Mouse (Mus musculus): Measurements from ENCODE around the gene Ksr1. TPM values are rescaled to one million over a fixed set of nuclear protein-coding genes. Genes with fewer than 3 reads are reported as not detected.
A peak's percentile ranks its signal among the peaks of the same experiment; 100 is the strongest.

The Ksr1 gene
- polyA plus RNA-seq, 1 experiment = 21.9 TPM

DNA sequence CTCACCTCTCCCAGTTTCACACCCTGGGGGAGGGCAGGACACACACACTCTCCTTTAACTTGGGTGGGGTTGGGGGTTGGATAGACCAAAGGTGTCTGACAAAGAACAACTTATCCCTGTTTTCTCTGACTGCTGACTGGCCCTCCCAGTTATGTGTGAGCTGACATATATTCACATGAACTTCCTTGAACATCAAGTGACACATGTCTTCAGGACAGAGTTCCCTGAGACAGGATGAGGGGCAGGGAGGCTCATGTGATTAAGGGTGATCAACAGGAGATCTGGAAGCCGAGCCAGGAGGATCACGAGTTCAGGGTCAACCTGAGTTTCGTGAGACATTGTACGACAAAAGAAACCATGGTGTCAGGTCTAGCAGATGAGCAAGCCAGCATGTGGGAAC is 35.7 kb upstream of the Ksr1 start:
- Histone ChIP-seq H3K4me1 (ENCODE audit: control insufficient read depth, insufficient read depth, low read length) (no peaks in the 10 kb centered on the region; the same call in 1 of the 2 replicates), H3K4me3 (replicated peaks; ENCODE audit: extremely low read depth, low read depth, low read length) (no peak overlapping the region)
- no peak for TF ChIP-seq POLR2A (IDR thresholded peaks at IDR 0.05; ENCODE audit: borderline replicate concordance, extremely low read depth, low read depth, low read length)
- TF ChIP-seq CTCF (IDR thresholded peaks at IDR 0.05; ENCODE audit: insufficient read depth, low read length) = no peak
- 84% methylated on average over 4 of the region's 4 CpGs for WGBS
- DNase-seq = no peak

DNA sequence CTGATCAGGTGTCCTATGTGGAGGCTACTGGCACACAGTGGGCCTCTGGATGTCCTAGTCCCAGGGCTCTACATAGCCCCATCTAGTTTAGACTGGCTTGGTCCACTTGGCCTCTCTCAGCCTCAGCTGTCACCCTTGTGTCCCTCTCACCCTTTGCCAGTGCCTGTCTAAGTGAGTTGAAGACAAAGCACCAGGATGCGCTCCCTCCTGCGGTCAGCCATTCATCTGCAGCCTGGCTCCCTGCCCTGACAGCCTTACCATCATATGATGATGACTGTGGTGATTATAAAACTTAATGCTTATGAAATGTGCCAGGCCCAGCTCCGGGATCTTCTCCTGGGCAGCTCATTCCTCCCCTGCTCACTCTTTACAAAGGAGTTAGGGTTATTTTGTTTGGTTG is 30.5 kb upstream of the Ksr1 start:
- Histone ChIP-seq H3K4me1 (ENCODE audit: control insufficient read depth, insufficient read depth, low read length) (no peaks in the 10 kb centered on the region), H3K4me3 (replicated peaks; ENCODE audit: extremely low read depth, low read depth, low read length) (no peak overlapping the region)
- no peak for DNase-seq
- TF ChIP-seq CTCF (IDR thresholded peaks at IDR 0.05; ENCODE audit: insufficient read depth, low read length) (peak; percentile 29; the same call in 1 of the 2 replicates), POLR2A (IDR thresholded peaks at IDR 0.05; ENCODE audit: borderline replicate concordance, extremely low read depth, low read depth, low read length) (no peak)
- WGBS = 65% methylated on average over 3 of the region's 3 CpGs

DNA sequence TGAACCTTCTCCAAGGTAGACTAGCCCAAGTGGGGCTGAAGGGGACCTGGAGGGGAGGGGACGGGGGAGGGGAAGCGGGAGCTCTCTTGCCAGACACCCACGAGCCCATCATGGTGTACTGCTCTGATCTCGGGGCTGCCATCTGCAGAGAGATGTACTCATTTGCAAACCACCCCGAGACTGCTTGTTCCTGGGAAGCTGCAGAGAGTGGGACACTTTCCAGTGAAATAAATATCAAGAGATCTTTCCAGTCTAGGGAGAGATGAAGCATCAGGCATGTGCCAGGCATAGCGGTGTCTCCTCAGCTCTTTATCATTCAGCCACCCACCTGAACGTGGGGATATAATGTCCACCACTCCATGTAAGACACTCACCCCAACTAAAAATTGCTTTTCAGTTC is 25.8 kb upstream of the Ksr1 start:
- Histone ChIP-seq H3K4me3 (replicated peaks; ENCODE audit: extremely low read depth, low read depth, low read length) (no peak overlapping the region), H3K4me1 (ENCODE audit: control insufficient read depth, insufficient read depth, low read length) (no peaks in the 10 kb centered on the region)
- TF ChIP-seq CTCF (IDR thresholded peaks at IDR 0.05; ENCODE audit: insufficient read depth, low read length) (no peak), POLR2A (IDR thresholded peaks at IDR 0.05; ENCODE audit: borderline replicate concordance, extremely low read depth, low read depth, low read length) (no peak)
- WGBS = 76% methylated on average over 7 of the region's 7 CpGs
- DNase-seq = no peak

DNA sequence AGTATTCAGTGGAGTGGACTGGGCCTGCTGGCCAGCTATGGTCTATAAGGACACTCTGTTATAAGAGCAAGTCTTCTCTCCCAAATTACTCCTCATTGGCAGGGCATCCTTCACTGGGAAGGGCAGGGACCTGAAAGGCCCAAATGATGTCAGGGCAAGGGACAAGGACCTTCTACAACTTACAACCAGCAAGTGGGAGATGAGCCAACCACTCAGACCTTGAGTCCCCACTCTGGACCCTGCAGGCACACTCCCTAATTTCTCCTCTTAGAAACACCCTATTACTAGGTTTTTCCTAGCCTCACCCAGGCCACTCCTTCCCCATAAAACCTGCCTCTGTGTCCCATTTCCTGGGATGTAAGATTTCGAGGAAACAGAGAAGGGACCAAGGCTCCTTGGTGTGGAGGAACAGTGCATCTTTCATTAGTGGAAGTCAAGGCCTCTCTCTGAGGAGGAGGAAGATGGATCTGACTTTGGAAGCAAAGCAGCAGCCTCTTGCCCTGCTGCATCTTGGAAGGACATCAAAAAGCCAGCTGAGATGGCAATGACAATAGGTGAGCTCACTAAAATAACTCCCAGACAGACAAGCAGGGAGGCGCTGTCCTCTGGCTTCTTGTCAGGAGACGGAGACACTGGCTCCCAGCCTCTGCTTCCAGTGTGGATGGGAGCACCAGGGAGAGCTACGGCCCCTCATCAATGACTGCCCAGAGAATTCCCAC is 20.5 kb upstream of the Ksr1 start:
- no peak overlapping the region for H3K4me3 ChIP-seq (replicated peaks; ENCODE audit: extremely low read depth, low read depth, low read length)
- no peak for TF ChIP-seq POLR2A (IDR thresholded peaks at IDR 0.05; ENCODE audit: borderline replicate concordance, extremely low read depth, low read depth, low read length)
- no peak for TF ChIP-seq CTCF (IDR thresholded peaks at IDR 0.05; ENCODE audit: insufficient read depth, low read length)
- DNase-seq = no peak
- WGBS = 77% methylated on average over 4 of the region's 4 CpGs
- H3K4me1 ChIP-seq (ENCODE audit: control insufficient read depth, insufficient read depth, low read length) = no peaks in the 10 kb centered on the region

DNA sequence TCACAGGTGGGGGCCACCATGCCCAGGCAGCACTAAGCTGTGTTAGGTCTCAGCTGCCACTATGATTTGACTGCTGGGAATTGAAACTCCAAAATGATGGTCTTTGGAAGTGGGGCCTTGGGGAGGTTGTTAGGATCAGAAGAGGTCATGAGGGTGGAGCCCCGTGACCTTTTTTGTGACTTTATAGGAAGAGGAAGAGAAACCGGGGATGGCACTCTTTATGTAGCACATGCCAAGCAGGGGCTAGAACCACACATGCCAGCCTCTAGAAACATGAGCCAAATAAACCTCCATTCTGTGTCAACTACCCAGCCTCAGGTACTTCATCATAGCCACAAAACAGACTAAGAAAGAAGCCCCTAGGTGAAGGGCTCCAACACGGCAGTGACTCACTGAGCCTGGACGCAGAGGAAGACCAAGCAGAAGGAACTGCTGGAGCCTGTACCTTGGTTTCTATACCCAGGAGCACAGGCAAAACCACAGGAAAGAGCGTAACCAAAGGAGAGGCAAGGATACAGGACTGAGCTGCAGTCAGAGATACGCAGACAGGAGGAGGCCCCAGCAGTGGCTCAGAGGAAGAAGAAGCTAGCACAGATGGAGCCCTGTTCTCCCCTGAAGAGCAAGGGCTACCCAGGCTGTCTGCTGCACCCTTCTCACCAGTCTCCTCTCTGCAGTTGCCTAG is 15.0 kb upstream of the Ksr1 start:
- Histone ChIP-seq H3K4me1 (ENCODE audit: control insufficient read depth, insufficient read depth, low read length) (no peaks in the 10 kb centered on the region), H3K4me3 (replicated peaks; ENCODE audit: extremely low read depth, low read depth, low read length) (no peak overlapping the region)
- TF ChIP-seq POLR2A (IDR thresholded peaks at IDR 0.05; ENCODE audit: borderline replicate concordance, extremely low read depth, low read depth, low read length) (no peak), CTCF (IDR thresholded peaks at IDR 0.05; ENCODE audit: insufficient read depth, low read length) (no peak)
- 81% methylated on average over 6 of the region's 6 CpGs for WGBS
- no peak for DNase-seq

DNA sequence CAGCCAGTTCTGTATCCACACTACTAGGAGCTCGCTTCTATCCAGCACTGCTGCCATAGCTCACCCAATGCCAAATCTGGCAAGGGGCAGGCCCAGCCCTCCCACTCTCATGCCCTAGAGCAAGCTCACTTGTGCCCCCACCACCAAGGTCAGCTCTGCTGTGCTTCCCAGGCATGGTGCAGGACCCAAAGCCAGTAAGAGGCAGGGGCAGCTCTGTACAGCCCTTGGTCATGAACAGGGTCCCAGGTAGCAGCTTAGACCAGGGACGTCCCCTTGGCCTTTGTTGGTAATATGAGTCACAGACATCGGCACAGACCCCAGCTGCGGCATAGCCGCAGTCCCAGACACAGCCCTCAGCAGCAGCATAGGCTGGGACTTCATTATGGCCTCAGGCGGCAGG is 13.9 kb upstream of the Ksr1 start:
- no peak for DNase-seq
- no peak for TF ChIP-seq POLR2A (IDR thresholded peaks at IDR 0.05; ENCODE audit: borderline replicate concordance, extremely low read depth, low read depth, low read length)
- no peak for TF ChIP-seq CTCF (IDR thresholded peaks at IDR 0.05; ENCODE audit: insufficient read depth, low read length)
- Histone ChIP-seq H3K4me1 (ENCODE audit: control insufficient read depth, insufficient read depth, low read length) (no peaks in the 10 kb centered on the region), H3K4me3 (replicated peaks; ENCODE audit: extremely low read depth, low read depth, low read length) (no peak overlapping the region)
- 93% methylated on average over 6 of the region's 6 CpGs for WGBS

DNA sequence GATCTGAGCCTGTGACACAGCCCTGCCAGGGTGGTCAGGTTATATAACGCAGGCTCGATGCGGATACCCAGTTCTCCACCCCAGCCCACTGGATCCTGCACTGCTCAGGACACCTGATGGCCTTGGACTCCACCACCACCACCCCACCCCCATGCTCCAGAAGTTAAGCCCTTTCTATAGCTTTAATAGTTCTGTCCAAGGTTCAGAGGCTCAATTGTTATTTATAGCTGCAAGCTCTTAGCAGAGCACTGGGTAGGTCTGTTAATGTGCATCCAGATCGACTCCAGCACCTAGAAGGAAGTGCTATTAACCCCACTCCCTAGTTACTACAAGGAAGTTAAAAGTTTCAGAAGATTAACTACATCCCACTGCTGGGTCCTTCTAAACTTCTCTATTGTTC is 11.5 kb upstream of the Ksr1 start:
- DNase-seq = no peak
- H3K4me3 ChIP-seq (replicated peaks; ENCODE audit: extremely low read depth, low read depth, low read length) = no peak overlapping the region
- no peak for TF ChIP-seq CTCF (IDR thresholded peaks at IDR 0.05; ENCODE audit: insufficient read depth, low read length)
- TF ChIP-seq POLR2A (IDR thresholded peaks at IDR 0.05; ENCODE audit: borderline replicate concordance, extremely low read depth, low read depth, low read length) = no peak
- 75% methylated on average over 4 of the region's 4 CpGs for WGBS
- no peaks in the 10 kb centered on the region for H3K4me1 ChIP-seq (ENCODE audit: control insufficient read depth, insufficient read depth, low read length)

DNA sequence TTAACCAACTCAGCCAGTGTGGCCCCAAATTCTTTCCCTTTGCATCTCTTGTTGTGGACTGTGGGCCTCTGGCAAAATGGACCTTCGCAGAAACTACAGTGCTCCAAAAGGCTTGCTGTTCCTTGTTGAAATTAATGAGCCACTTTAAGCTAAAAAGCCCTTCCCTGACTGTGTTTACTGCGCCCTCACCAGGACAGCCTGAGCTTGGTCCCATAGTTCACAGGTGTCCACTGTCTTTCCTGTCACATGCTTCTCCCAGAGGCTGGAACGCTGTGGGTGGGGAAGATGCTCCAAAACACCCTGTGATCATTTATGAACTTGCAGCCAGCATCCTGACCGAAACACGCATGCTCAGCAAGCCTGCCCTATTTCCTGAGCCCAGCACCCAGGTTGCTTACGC is 9.1 kb upstream of the Ksr1 start:
- no peak for DNase-seq
- 52% methylated on average over 6 of the region's 6 CpGs for WGBS
- Histone ChIP-seq H3K4me1 (ENCODE audit: control insufficient read depth, insufficient read depth, low read length) (no peaks in the 10 kb centered on the region), H3K4me3 (replicated peaks; ENCODE audit: extremely low read depth, low read depth, low read length) (no peak overlapping the region)
- TF ChIP-seq POLR2A (IDR thresholded peaks at IDR 0.05; ENCODE audit: borderline replicate concordance, extremely low read depth, low read depth, low read length) = no peak
- TF ChIP-seq CTCF (IDR thresholded peaks at IDR 0.05; ENCODE audit: insufficient read depth, low read length) = no peak

DNA sequence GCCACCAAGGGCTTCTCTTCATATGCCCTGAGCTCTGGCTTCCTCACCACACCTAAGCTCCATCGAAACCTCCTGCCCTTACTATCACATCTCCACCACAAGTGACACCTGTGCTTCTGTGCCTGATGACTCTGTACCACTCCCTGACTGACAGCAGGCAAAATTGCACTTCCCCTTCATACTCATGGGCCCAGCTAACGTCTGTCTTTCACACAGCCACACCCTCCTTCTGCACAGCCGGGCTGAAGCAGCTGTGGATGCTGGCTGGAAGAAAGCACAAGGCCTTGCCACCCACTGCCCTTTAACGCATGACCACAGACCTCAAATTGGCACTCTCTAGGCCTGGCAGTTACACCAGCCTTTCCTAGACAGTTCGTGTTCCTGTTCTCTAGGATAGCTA is 6.5 kb upstream of the Ksr1 start:
- TF ChIP-seq CTCF (IDR thresholded peaks at IDR 0.05; ENCODE audit: insufficient read depth, low read length) (no peak), POLR2A (IDR thresholded peaks at IDR 0.05; ENCODE audit: borderline replicate concordance, extremely low read depth, low read depth, low read length) (no peak)
- Histone ChIP-seq H3K4me3 (replicated peaks; ENCODE audit: extremely low read depth, low read depth, low read length) (no peak overlapping the region), H3K4me1 (ENCODE audit: control insufficient read depth, insufficient read depth, low read length) (no peaks in the 10 kb centered on the region)
- WGBS = 60% methylated on average over 5 of the region's 5 CpGs
- no peak for DNase-seq

DNA sequence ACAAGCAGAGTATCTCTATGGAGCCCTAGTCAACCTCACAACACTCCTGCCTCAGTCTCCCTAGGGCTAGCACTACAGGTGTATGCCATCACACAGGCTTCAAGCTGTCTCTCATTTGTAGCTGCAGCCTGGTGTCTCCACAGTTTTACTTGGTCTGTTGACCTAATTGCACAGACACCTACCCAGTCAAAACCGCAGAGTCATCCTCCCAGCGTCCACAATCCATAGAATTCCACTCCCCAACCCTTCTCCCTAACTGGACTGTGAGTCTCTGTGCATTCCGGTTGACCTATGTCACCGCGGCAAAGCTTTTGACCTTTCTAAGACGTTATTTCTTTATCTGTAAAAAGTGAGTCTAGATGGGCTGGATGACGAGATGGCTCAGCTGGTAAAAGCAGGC is 5.7 kb upstream of the Ksr1 start:
- 83% methylated on average over 7 of the region's 7 CpGs for WGBS
- TF ChIP-seq POLR2A (IDR thresholded peaks at IDR 0.05; ENCODE audit: borderline replicate concordance, extremely low read depth, low read depth, low read length) (no peak), CTCF (IDR thresholded peaks at IDR 0.05; ENCODE audit: insufficient read depth, low read length) (no peak)
- DNase-seq = no peak
- no peaks in the 10 kb centered on the region for H3K4me1 ChIP-seq (ENCODE audit: control insufficient read depth, insufficient read depth, low read length)
- H3K4me3 ChIP-seq (replicated peaks; ENCODE audit: extremely low read depth, low read depth, low read length) = no peak overlapping the region

Measured in lung, adult 2 months (tissue).